Mouse (Mus musculus) cerebellum, postnatal 36 days (tissue): Measurements from ENCODE around the gene Gpr155.

Experiments
- DNase-seq, 2 experiments: peaks; one replicate each; pipeline ENCODE4 v3.0.0; 2021 to 2022; ENCODE audit warnings: mixed read lengths in 2 of 2

Gpr155 gene

DNA sequence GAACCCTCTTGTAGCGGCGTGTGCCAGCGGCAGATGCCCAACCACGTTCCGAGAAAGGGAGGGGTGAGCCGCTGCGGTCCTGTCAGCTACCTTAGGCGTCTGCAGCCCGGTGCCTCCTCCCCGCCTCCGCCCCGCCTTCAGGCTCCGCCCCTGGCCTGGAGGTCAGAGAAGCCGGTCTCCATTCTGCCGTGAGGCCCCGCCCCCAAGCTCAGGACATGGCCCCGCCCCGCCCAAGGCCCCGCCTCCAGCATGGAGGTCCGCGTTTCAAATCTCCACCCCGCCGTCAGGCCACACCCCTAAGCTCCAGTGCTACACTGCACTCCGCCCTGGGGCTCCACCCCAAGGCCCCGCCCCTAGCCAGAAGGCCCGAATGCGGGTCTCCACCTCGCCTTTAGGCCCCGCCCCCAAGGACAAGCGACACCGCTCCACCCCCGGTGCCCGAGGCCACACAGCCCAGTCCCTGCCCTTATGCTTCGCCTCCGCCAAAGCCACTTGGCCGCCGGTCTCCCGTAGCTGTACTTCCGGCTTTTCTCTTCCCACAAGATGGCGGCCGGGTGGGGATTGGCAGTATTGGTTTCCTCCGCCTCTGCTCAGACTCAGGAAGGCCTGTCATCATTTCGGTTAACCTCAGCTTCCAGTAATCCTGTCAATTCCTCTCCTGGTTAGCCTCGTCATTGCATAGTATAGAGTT, at the start of gene Gpr155:
Gpr155 (minus strand) TSS at position 217 of the 691 bp plus-strand sequence.
- peak; percentile 99 to 100 for DNase-seq

- no peak for DNase-seq
Observed at GRCm38 (mm10) chr2:73435847-73436246, 49.5 kb upstream of the Gpr155 start.

- DNase-seq, result no peak
Observed at GRCm38 (mm10) chr2:73431959-73432396, 45.6 kb upstream of the Gpr155 start.

DNA sequence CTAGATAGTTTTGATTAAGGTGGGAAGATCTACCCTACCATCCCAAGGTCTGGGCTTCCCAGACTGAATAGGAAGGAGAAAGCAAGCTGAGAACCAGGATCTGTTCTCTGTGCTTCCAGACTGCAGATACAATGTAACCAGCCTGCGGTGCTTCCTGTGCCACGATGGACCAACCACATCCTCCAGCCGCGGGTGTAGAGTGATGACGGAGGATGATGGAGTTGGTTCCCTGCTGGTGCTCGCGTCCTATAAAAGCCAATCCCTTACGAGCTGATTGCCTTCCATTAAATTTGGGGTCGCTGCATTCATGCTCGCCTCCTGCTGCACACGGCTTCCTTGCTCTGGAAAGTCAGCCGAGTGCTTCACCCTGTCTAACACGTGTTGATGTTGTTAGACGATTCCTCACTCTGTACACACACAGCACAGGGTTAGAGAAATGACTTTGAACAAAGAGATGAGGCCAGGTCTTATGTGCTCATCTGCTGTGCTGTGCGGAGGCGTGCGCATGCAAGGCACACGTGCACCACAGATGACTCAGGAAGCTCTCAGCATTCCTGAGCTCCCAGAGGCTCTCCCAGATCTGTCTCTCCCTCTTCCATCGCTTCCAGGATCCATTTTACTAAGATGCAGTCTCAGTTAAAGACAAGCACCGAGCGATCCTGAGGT, 42.6 kb upstream of the Gpr155 start:
- no peak for DNase-seq

- DNase-seq, result peak; percentile 18 to 24
Observed at GRCm38 (mm10) chr2:73427293-73427692, 40.9 kb upstream of the Gpr155 start.

DNA sequence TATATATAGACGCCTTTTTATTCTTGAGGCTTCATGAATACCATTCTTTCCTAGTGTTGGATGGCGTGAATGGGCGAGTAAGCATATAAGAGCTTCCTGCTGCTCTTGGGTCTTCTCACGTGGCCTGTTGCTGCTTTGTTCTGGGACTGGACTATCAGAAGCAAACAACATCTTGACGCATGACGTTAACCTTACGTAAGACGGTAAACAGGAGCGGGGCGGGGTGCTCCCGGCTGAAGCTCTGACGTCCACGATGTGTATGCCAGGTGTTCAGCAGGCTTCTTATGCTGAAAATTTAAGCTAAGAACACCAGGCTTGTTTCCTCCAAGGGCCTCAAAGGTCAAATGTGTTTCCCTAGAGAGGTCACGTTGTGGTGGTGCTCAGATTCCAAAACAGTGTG, 39.5 kb upstream of the Gpr155 start:
- no peak for DNase-seq

DNA sequence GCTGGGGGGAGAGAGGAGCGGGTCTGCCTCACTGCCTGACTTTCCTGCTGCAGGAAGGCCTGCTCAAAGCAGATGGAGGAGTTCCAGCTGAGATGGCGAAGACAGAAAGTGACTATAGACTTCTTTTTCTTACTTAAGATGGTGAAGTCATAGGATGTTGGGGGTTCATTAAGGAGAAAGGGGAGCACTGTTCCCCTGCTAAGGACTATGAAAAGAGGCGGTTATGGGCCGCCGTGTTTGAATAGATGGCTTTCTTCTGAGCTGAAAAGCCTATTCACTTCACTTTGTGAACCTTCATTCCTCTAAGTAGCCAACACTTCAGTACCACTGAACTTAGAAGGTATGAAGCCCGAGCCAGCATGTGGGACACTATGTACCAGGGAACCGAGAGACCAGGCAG, 33.4 kb upstream of the Gpr155 start:
- DNase-seq, result no peak

DNA sequence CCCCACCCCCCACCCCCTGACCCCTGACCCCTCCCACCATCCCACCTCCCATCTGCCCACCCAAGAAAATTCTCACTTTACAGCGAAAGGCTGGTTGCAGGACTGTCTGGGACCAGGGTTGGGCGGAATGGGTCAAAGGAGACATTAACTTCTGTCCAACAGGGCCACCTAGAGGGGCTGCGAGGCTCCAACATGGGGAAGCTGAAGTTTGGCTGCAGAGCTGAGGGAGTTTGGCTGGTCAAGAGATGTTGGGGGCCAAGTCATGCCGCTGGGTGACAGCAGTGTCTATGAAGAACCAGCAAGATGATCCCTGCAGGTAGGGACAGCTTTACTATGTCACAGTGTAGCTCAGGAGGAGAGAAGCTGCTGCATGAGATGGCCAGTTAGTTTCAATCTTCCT, 32.9 kb upstream of the Gpr155 start:
- DNase-seq, result peak in 1 of 2 experiments; percentile 11

DNA sequence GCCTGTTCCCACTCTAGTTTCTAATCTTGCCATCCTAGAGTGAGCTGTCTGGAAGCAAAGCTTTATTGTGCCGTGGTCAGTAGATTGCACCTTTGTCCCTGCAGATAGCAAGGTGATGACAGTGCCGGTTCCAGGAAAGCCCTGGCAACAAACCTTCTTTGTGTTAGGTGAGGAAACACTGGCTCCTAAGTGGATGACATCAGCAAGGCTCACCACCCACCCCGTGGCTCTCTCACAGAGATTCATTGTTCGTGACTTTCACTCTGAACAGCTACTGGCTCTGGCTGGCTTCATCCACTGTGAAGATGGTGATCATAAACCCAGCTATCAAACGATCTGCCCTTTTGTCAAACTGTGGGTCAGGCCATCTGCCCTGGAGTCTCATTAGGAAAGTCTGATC, 29.5 kb upstream of the Gpr155 start:
- no peak for DNase-seq

- DNase-seq, result no peak
Observed at GRCm38 (mm10) chr2:73410076-73410475, 23.7 kb upstream of the Gpr155 start.

- DNase-seq, result no peak
Observed at GRCm38 (mm10) chr2:73407662-73408061, 21.3 kb upstream of the Gpr155 start.

DNA sequence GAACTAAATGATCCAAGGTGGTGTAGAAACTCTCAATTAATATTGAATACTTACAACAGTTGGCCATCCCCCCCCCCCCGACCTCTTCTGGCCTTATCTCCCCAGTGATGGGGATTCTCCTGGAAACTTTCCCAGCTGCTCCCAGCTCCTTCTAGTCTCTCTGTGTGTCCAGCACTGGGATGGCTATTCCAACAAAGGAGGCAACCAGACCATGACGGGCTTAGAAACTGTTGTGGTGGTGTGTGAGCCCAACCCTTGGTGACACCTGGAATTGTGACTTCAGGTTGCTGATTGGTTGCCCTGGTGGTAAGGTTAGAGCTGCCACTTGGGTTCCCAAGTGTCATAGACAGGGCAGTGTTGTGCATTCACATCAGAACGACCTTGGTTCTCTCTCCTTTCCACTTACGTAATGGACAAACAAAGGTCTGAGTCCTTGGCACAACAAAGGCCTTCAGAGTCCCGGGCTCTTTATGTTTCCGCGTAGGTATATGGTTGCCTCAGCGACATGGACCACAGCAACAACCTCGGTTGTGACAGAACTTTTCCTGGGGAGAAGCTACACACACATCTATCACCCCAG, 20.1 kb upstream of the Gpr155 start:
- DNase-seq, result no peak

GRCm38 (mm10) chr2:73404980-73405379, 18.6 kb upstream of the Gpr155 start:
- no peak for DNase-seq

DNA sequence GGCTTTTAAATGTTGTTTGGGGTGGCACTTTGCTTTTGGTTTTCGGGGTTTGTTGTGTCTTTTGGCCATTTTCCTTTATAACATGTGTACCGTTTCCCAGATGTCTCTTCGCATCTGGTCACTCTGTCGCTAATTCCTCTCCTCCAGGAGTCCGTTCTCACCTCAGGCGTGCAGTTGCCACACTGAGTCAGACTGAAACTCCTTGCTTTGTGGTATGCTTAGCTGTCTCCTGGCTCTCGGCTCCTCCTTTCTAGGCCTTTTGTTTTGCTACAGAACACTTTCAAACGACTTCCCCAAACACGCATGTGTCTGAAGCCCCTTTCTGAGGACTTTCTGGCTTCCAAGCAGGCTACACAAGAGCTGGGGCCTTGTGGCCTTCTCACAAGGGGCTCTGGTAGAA, 18.1 kb upstream of the Gpr155 start:
- no peak for DNase-seq

- no peak for DNase-seq
Observed at GRCm38 (mm10) chr2:73403385-73404013, 17.1 kb upstream of the Gpr155 start.

GRCm38 (mm10) chr2:73401689-73402088, 15.3 kb upstream of the Gpr155 start:
- no peak for DNase-seq

GRCm38 (mm10) chr2:73397476-73397875, 11.1 kb upstream of the Gpr155 start:
- no peak for DNase-seq

DNA sequence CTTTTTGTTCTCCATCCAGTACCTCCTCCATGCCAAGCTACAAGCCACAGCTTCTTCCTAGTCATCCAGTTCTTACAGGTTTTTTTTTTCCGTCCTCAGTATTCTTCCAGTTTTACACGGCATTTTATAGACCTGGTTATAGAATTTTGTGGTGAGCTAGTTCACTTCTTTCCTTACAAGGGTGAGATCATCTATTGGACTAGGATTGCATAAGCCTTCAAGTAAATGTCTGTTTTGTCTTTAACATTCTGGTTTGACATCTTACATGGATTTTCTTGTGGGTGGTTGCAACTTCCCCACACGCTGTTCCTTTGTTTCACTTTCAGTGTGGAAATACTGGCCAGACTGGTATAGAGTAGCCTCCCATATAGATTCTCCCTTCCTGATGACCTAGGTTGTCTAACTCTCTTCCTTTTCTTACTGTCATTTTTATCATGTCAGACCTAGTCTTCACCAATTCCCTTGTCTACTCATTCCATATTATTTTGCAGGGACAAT, 10.5 kb upstream of the Gpr155 start:
- DNase-seq, result no peak

DNA sequence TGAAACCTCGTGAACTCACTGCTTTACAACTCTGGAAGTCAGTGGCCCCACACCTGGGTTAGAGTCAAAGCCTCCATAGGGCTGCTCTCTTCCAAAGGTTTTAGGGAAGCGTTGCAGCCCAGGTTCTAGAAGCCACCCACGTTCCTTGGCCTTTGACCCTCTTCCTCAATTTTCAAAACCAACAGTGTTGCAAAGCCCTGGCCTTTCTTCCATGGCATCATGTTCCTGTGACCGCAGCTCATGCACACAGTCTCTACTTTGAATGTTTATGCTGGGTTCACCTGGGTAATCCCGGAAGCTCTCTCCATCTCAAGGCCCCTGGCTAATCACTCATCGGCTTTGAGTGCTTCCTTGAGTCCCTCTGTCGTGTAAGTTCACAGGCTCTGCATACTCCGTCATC, 9.1 kb upstream of the Gpr155 start:
- DNase-seq, result no peak

DNA sequence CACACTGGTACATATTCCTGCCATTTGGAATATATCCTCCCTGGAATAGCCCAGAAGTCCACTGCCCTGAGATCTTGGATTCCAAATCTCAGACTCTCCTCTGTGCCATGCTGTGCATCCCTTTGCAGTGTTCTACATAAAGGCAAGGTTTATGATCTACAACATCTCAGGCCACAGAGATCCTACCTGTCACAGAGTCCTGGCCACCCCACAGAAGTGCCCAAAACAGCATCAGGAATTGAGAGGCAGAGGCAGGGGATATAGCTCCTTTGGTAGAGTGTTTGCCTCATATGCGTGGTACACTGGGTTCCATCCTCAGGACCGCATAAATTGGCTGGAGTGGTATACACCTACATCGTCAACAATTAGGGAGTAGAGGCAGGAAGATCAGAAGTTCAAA, 8.1 kb upstream of the Gpr155 start:
- no peak for DNase-seq

GRCm38 (mm10) chr2:73392772-73393171, 6.4 kb upstream of the Gpr155 start:
- DNase-seq, result no peak

DNA sequence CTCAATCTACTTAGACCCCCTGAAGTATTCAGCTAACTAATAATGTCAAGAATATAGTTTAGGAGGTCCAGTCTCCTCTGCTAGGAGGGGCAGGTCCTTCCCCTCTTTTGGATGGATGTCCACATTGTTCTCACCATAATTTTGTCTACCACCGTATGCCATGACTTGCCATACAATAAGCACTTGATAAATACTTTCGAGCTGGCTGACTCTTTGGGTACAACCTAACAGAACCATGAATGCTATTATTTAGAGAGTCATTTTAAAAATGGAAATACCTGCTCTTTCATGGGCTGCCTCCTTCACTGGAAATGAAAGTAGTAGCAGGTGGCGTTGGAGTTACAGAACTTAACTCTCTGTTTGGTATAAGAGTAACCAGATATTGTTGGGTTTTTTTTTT, 3.6 kb upstream of the Gpr155 start:
- no peak for DNase-seq

DNA sequence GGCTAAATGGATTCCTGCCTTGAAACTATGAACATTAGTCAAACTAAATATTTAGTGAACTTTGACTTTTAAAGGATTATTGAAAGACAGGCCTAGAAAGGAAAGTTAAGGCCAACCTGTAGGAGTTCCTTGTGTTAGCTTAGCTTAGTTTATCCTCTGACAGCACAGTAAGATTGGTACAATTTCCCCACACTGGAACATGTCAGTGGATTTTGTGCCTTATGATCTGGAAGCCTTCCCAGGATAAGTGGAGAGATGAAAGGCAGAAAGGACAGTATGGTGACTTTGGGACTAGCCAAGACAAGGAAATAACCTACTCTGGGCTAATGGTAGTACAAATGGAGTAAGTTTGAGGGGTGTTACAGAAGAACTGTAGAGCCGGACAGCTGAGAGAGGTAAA, 1.4 kb upstream of the Gpr155 start:
- DNase-seq, result no peak
